Mouse (Mus musculus): ENCODE results near the gene Sspn. TPM values are rescaled to one million over a fixed set of nuclear protein-coding genes. Genes with fewer than 3 reads are reported as not detected.

The Sspn gene
- polyA plus RNA-seq, 1 experiment from 2014 or later = 7.4 TPM

DNA sequence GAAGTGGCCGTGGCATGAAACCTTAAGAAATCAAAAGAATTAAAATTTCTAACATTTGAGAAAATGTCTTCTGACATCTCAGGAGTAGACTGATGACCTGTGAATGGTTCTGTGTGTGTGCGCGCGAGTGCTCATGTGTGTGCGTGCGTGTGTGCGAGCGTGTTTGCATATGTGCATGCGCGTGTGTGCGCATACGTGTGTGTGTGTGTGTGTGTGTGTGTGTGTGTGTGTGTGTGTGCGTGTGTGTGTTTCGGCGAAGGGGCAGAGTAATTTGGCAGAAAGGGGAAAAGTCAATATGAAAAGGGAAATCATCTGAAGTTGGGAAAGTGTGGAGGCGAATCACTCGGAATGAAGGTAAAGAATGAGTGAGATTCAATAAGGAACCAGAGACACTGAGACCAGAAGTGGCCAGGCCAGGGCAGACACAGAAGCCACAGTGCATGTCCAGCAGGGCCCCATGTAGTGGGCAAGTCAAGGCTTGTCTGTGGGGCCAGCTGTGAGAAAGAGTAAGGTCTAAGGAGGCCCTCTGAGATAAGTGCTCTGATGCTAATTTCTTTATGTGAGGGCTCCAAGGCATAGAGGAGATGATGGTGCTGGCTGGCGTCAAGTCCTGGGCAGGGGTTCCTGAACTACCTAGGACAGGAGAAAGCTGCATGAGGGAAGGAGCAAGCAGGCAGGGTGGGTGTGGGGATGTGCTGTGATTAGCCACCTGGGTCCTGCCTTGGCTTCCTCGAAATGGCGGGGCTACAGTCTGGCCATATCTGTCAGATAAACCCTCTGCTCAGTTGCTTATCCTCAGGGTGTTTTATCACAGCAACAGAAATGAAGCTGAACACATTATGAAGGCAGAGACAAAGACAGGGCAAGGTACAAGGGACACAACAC is 38.8 kb upstream of the Sspn start:
- no peaks in the 10 kb centered on the region for H3K27me3 ChIP-seq (ENCODE audit: insufficient read depth, low read length)
- TF ChIP-seq CTCF (IDR thresholded peaks at IDR 0.05; ENCODE audit: low read depth) = no peak
- no peak overlapping the region for H3K27ac ChIP-seq (ENCODE audit: low read depth)
- no peak overlapping the region for H3K4me2 ChIP-seq
- DNase-seq (no peak), ATAC-seq (ENCODE audit: insufficient read depth) (no peak)
- no peaks in the 10 kb centered on the region for H3K36me3 ChIP-seq (ENCODE audit: insufficient read depth)
- no peaks in the 10 kb centered on the region for H3K4me1 ChIP-seq (ENCODE audit: insufficient read depth)
- H3K4me3 ChIP-seq (ENCODE audit: low read depth, low read length) = no peak overlapping the region
- no peak overlapping the region for H3K9ac ChIP-seq
- H3K9me3 ChIP-seq (ENCODE audit: low read depth, low read length) = no peaks in the 10 kb centered on the region
- WGBS = 89% methylated on average over 20 of the region's 20 CpGs

- Histone ChIP-seq H3K4me1 (ENCODE audit: insufficient read depth) (no peaks in the 10 kb centered on the region), H3K36me3 (ENCODE audit: insufficient read depth) (no peaks in the 10 kb centered on the region), H3K4me3 (ENCODE audit: low read depth, low read length) (no peak overlapping the region), H3K27ac (ENCODE audit: low read depth) (no peak overlapping the region), H3K9me3 (ENCODE audit: low read depth, low read length) (no peaks in the 10 kb centered on the region), H3K9ac (no peak overlapping the region), H3K4me2 (no peak overlapping the region), H3K27me3 (ENCODE audit: insufficient read depth, low read length) (no peaks in the 10 kb centered on the region)
- no peak for TF ChIP-seq CTCF (IDR thresholded peaks at IDR 0.05; ENCODE audit: low read depth)
- DNase-seq = no peak
- no peak for ATAC-seq (ENCODE audit: insufficient read depth)
- WGBS = 74% methylated on average over 13 of the region's 13 CpGs
These were observed 37.9 kb upstream of the Sspn start for GRCm38 (mm10) chr6:145893366-145894021.

- H3K9ac ChIP-seq = no peak overlapping the region
- no peak for TF ChIP-seq CTCF (IDR thresholded peaks at IDR 0.05; ENCODE audit: low read depth)
- ATAC-seq (ENCODE audit: insufficient read depth) = no peak
- WGBS = 59% methylated on average over 8 of the region's 8 CpGs
- H3K36me3 ChIP-seq (ENCODE audit: insufficient read depth) = no peaks in the 10 kb centered on the region
- no peaks in the 10 kb centered on the region for H3K9me3 ChIP-seq (ENCODE audit: low read depth, low read length)
- no peak overlapping the region for H3K4me3 ChIP-seq (ENCODE audit: low read depth, low read length)
- no peak for DNase-seq
- H3K27me3 ChIP-seq (ENCODE audit: insufficient read depth, low read length) = no peaks in the 10 kb centered on the region
- no peak overlapping the region for H3K27ac ChIP-seq (ENCODE audit: low read depth)
- no peak overlapping the region for H3K4me2 ChIP-seq
- no peaks in the 10 kb centered on the region for H3K4me1 ChIP-seq (ENCODE audit: insufficient read depth)
These were observed 36.6 kb upstream of the Sspn start for GRCm38 (mm10) chr6:145894669-145895342.

DNA sequence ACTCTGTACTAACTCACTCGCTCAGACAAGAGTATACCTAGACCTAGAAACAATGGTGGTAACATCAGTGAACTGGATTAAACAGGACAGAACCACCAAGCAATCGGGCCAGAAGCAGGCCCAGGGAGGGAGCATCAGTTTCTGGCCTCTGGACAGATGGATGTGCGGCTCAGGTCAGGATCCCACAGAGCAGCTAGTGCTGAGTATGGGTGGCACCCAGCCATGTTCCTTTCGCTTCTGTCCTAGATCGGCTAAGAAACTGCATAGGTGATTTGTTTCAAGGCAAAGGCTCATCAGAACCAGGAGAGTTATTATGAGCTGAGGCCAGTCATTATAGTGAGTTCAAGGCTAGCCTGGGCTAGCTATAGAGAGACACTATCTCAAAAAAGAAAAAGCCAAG is 27.3 kb upstream of the Sspn start:
- Histone ChIP-seq H3K36me3 (ENCODE audit: insufficient read depth) (no peaks in the 10 kb centered on the region), H3K9me3 (ENCODE audit: low read depth, low read length) (no peaks in the 10 kb centered on the region), H3K4me1 (ENCODE audit: insufficient read depth) (no peaks in the 10 kb centered on the region), H3K27ac (ENCODE audit: low read depth) (no peak overlapping the region), H3K9ac (no peak overlapping the region), H3K27me3 (ENCODE audit: insufficient read depth, low read length) (no peaks in the 10 kb centered on the region), H3K4me3 (ENCODE audit: low read depth, low read length) (no peak overlapping the region), H3K4me2 (no peak overlapping the region)
- DNase-seq = no peak
- 92% methylated on average over 5 of the region's 5 CpGs for WGBS
- TF ChIP-seq CTCF (IDR thresholded peaks at IDR 0.05; ENCODE audit: low read depth) = no peak
- no peak for ATAC-seq (ENCODE audit: insufficient read depth)

DNA sequence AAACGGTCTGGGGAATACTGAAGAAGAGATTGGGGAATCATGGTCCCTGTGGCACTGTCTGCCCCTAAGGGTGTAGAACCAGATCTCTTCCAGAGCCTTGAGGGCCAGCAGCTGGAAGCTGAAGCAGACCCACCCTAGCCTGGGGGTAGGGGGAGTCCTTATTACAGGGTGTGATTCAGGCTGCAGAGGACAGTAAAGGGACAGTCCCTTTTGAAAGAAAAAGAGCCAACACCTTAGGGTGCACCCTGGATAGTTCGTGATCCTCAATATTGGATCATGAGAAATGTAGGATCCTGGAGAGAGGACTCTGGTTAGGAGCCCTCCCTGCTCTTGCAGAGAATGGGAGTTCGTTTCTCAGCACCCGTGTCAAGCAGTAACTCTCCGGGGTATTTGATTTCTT is 26.8 kb upstream of the Sspn start:
- H3K36me3 ChIP-seq (ENCODE audit: insufficient read depth) = no peaks in the 10 kb centered on the region
- H3K4me1 ChIP-seq (ENCODE audit: insufficient read depth) = no peaks in the 10 kb centered on the region
- DNase-seq = no peak
- TF ChIP-seq CTCF (IDR thresholded peaks at IDR 0.05; ENCODE audit: low read depth) = no peak
- no peak overlapping the region for H3K4me3 ChIP-seq (ENCODE audit: low read depth, low read length)
- no peak overlapping the region for H3K9ac ChIP-seq
- no peak for ATAC-seq (ENCODE audit: insufficient read depth)
- no peaks in the 10 kb centered on the region for H3K27me3 ChIP-seq (ENCODE audit: insufficient read depth, low read length)
- no peak overlapping the region for H3K27ac ChIP-seq (ENCODE audit: low read depth)
- H3K9me3 ChIP-seq (ENCODE audit: low read depth, low read length) = no peaks in the 10 kb centered on the region
- no peak overlapping the region for H3K4me2 ChIP-seq
- WGBS = 75% methylated on average over 5 of the region's 5 CpGs

DNA sequence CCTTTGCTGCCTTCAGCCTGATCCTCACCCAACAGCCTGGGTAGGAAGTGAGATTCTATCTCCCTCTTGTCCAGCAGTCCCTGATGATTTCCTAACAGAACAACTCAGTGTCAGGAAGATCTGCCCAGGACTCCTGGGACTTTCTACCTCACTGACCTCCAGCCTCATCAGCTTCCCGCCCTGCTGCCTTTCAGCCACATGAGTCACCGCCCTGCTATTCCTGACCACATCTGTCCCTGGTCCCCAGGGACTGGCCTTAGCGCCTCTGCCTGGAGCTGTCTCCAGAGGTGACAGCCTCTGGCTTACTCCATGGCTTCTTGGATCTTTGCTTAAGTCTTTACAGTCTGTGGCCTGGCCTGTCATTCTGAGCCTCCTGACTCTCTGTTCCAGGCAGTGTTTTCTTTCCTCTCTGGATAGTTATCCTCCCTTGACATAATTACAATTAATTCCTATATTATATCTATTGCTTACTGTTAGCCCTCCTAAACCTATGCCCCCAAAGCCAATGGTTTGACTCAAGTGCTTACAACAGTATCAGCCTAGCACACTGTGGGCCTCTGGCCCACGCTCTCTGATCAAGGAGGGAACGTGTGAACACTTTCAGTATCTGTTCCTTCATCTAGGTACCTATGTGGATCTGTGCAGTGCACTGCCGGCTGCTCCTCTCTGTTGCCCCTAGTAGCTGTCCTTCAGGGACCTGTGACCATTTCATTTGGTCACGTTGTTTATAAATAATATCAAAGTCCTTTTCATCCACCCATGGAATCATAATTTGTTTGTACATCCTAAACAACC is 25.1 kb upstream of the Sspn start:
- no peak overlapping the region for H3K4me3 ChIP-seq (ENCODE audit: low read depth, low read length)
- 61% methylated on average over 7 of the region's 7 CpGs for WGBS
- no peak for DNase-seq

More for the DNA sequence above, 25.1 kb upstream of the Sspn start:
- ATAC-seq (ENCODE audit: insufficient read depth) = no peak
- Histone ChIP-seq H3K27ac (ENCODE audit: low read depth) (no peak overlapping the region), H3K4me1 (ENCODE audit: insufficient read depth) (no peaks in the 10 kb centered on the region), H3K27me3 (ENCODE audit: insufficient read depth, low read length) (no peaks in the 10 kb centered on the region), H3K9ac (no peak overlapping the region), H3K36me3 (ENCODE audit: insufficient read depth) (no peaks in the 10 kb centered on the region), H3K4me2 (no peak overlapping the region), H3K9me3 (ENCODE audit: low read depth, low read length) (no peaks in the 10 kb centered on the region)
- TF ChIP-seq CTCF (IDR thresholded peaks at IDR 0.05; ENCODE audit: low read depth) = no peak

Data from lung, embryonic 14.5 days (tissue).